Mouse (Mus musculus) megakaryocyte, embryonic 14.5 days (primary cell): Measurements from ENCODE around the gene Flt3l. TPM values are rescaled to one million over a fixed set of nuclear protein-coding genes. Genes with fewer than 3 reads are reported as not detected.
"Not testable (repeated sequence)": the region's sequence is repeated elsewhere in the genome, so short reads cannot be mapped to it uniquely, and the experiment has no call there.

ENCODE experiments used
- H3K27me3 ChIP-seq: replicated peaks from 2 replicates; pipeline ENCODE3; 2012; ENCODE audit warnings: inconsistent platforms
- H3K36me3 ChIP-seq: replicated peaks from 2 replicates; pipeline ENCODE3; 2012; ENCODE audit warnings: low read length, inconsistent platforms, mixed read lengths
- H3K4me1 ChIP-seq: 2 replicates; pipeline ENCODE4 v1.6.1; 2012; ENCODE audit warnings: inconsistent platforms
- H3K4me3 ChIP-seq: replicated peaks from 2 replicates; pipeline ENCODE3; 2012; ENCODE audit warnings: moderate library complexity, mild to moderate bottlenecking, inconsistent platforms
- H3K9me3 ChIP-seq: 2 replicates; pipeline ENCODE4 v1.6.1; 2012; ENCODE audit warnings: inconsistent platforms
- FLI1 ChIP-seq: IDR thresholded peaks from 2 replicates; pipeline ENCODE4 v1.6.1; 2012; ENCODE audit warnings: low read length, inconsistent platforms, mixed read lengths
- GATA1 ChIP-seq: IDR thresholded peaks from 3 replicates; pipeline ENCODE4 v1.6.1; 2012; ENCODE audit warnings: mixed read lengths, low read length, inconsistent platforms, borderline replicate concordance
- polyA plus RNA-seq: library from polyadenylated mRNA; stranded (reverse); fragments of >175 nt; gene quantifications from 2 replicates; pipeline ENCODE4 v1.2.3, GENCODE M21; 2012; ENCODE audit warnings: low replicate concordance; ENCODE audit not compliant: insufficient read depth

Gene Flt3l
- polyA plus RNA-seq, 1 experiment: 78.6 TPM

DNA sequence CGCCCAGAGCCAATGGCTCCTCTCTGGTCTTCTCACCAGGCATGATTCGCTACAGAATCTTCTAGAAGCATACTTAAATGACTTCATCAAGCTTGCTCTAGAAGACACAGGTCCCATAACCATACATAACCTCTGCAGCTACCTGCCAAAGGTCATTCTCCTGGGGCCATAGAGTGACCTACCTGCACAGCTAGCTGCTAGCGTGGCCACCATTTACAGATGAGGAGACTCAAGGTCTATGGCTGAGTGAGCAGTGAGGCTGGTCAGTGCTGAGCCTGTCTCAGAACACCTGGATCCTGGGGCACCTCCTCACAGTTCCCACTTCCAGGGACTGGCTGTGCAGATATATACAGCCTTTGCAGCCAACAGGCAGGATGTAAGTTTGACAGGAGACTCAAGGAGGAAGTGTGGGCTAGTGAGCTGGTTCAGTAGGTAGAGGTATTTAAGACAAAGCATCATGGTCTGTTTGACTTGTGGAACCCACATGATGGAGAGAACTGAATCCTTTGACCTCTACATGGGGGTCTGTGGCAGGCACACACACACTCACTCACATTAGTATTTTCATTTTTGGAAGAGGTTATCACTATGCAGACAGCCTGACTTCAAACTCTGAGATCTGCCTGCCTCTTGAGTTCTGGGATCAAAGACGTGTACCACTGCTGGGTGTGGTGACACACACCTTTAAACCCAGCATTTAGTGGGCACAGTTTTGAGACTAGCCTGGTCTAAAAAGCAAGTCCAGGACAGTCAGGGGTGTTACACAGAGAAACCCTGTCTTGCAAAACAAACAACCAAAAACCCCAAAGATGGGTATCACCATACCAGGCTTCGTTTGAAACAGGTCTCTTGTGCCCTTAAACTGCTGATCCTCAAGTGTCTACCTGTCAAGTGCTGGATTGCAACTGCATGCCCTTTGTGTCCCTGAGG, 16.2 kb downstream of the Flt3l start:
- Histone ChIP-seq H3K9me3 (no peaks in the 10 kb centered on the region), H3K4me1 (peaks cover 64% of the 10 kb centered on the region), H3K36me3 (peaks cover 58% of the 10 kb centered on the region), H3K27me3 (no peaks in the 10 kb centered on the region), H3K4me3 (no peak overlapping the region)
- TF ChIP-seq FLI1 (no peak), GATA1 (no peak)

DNA sequence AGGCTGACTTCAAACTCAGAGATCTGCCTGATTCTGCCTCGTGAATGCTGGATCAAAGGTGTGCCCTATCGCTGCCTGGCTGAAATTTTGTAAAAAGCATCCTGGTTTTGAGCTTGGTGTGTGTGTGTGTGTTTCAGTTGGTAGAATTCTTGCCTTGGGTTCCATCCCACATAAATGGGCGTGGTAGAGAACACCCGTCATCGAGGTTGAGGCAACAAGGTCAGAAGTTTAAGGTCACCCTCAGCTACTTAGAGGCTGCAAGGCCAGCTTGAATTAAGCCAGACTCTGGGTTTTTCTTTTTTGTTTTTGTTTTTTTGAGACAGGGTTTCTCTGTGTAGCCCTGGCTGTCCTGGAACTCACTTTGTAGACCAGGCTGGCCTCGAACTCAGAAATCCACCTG, 17.9 kb downstream of the Flt3l start:
- H3K9me3 ChIP-seq: no peaks in the 10 kb centered on the region
- no peak for TF ChIP-seq GATA1
- no peak for TF ChIP-seq FLI1
- H3K4me1 ChIP-seq: peaks cover 63% of the 10 kb centered on the region
- H3K27me3 ChIP-seq: peaks cover 2% of the 10 kb centered on the region
- no peak overlapping the region for H3K4me3 ChIP-seq
- peaks cover 53% of the 10 kb centered on the region for H3K36me3 ChIP-seq

DNA sequence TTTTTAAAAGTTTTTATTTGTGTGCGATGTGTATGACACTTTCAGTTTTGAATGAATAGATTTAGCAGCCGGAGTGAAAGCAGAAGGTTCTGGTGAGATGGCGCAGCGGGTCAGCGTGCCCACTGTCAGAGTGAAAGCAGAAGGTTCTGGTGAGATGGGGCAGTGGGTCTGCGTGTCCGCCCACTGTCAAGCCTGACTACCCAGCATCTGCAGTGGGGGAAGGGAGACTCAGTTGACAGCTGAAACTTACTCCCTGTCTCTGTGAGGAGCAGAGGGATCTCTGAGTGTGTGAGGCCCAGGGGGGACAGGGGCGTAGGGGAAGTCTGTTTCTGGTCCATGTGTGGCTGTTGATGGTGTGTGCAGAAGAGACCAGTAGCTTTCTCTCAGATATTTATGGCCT, 18.7 kb downstream of the Flt3l start:
- peaks cover 47% of the 10 kb centered on the region for H3K36me3 ChIP-seq
- no peak for TF ChIP-seq FLI1
- TF ChIP-seq GATA1: no peak
- peaks cover 5% of the 10 kb centered on the region for H3K27me3 ChIP-seq
- H3K9me3 ChIP-seq: no peaks in the 10 kb centered on the region
- H3K4me1 ChIP-seq: peaks cover 60% of the 10 kb centered on the region
- no peak overlapping the region for H3K4me3 ChIP-seq

DNA sequence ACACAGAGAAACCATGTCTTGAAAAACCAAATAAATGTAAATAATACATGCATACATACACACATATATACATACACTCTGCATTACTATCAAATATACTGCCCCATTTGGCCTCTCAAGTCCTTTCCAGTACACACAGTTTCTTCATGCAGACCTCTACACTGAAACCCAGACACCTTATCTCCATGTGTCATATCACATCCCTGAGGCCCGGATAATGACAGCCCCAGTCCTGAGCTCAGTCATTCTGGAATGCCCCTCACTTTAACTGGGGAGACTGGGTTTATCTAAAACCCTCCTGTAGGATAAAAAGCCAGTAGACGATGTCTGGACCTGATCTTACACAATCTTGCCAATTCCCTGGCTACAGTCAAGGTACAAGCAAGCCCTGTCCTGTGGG, 22.8 kb downstream of the Flt3l start:
- H3K36me3 ChIP-seq: peaks cover 9% of the 10 kb centered on the region
- no peak overlapping the region for H3K4me3 ChIP-seq
- peaks cover 21% of the 10 kb centered on the region for H3K27me3 ChIP-seq
- TF ChIP-seq GATA1: no peak
- TF ChIP-seq FLI1: no peak
- H3K4me1 ChIP-seq: peaks cover 41% of the 10 kb centered on the region
- H3K9me3 ChIP-seq: no peaks in the 10 kb centered on the region

DNA sequence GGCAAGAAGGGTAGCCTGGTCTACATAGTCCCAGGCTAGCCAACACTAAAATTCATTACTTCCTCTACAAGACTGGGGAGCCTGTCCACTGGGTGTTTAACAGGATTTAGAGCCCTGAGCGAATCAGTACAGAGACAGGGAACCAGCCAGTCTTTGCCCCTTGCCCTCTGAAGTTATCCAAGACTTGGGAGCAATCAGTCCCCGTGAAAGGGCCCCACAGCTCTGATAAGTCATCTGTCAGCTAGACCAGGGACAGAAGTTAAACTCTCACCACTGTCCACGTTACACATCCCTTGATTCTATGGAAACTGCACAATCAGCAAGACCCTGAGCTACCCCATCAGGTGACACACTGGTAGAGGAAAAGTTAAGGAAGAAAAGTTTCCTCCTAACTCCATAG, 23.7 kb downstream of the Flt3l start:
- peaks cover under 1% of the 10 kb centered on the region for H3K36me3 ChIP-seq
- no peak for TF ChIP-seq GATA1
- TF ChIP-seq FLI1: no peak

DNA sequence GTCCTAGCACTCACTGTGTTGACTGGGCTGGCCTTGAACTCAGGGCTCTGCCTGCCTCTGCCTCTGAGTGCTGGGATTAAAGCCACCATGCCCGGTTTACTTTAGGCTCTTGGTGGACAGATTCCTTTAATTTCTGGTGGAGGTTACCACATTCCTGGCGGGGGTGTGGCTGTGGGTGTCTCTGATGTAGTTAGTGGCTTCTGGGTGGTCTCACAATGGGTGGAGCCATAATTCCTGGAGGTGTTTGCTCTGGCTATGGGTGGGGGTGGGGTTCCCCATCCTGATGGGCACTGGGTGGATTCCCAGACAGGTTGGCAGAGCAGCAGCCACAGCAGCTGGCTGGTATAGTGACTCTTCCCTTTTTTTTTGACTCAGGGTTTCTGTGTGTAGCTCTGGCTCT, 24.3 kb downstream of the Flt3l start:
- Histone ChIP-seq H3K4me1 (peaks cover 37% of the 10 kb centered on the region), H3K4me3 (no peak overlapping the region), H3K27me3 (peaks cover 27% of the 10 kb centered on the region), H3K36me3 (no peaks in the 10 kb centered on the region), H3K9me3 (peaks cover 4% of the 10 kb centered on the region; the same call in 1 of the 2 replicates)
- no peak for TF ChIP-seq GATA1
- TF ChIP-seq FLI1: no peak

More for the DNA sequence above, 23.7 kb downstream of the Flt3l start:
- Histone ChIP-seq H3K4me1 (peaks cover 33% of the 10 kb centered on the region), H3K4me3 (no peak overlapping the region), H3K27me3 (peaks cover 23% of the 10 kb centered on the region), H3K9me3 (no peaks in the 10 kb centered on the region)

DNA sequence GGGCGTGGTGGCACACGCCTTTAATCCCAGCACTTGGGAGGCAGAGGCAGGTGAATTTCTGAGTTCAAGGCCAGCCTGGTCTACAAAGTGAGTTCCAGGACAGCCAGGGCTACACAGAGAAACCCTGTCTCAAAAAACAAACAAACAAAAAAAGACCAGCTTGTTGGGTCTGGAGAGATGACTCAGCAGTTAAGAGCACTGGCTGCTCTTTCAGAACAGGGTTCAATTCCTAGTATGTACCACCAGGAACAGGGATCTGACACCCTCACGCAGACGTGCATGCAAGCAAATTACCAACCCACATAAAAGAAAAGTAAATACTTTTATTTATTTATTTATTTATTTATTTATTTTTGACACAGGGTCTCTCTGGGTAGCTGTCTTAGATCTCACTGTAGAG, 26.1 kb downstream of the Flt3l start:
- H3K4me1 ChIP-seq: peaks cover 36% of the 10 kb centered on the region
- H3K4me3 ChIP-seq, H3K9me3 ChIP-seq, H3K36me3 ChIP-seq: not testable (repeated sequence)
- peaks cover 44% of the 10 kb centered on the region for H3K27me3 ChIP-seq

DNA sequence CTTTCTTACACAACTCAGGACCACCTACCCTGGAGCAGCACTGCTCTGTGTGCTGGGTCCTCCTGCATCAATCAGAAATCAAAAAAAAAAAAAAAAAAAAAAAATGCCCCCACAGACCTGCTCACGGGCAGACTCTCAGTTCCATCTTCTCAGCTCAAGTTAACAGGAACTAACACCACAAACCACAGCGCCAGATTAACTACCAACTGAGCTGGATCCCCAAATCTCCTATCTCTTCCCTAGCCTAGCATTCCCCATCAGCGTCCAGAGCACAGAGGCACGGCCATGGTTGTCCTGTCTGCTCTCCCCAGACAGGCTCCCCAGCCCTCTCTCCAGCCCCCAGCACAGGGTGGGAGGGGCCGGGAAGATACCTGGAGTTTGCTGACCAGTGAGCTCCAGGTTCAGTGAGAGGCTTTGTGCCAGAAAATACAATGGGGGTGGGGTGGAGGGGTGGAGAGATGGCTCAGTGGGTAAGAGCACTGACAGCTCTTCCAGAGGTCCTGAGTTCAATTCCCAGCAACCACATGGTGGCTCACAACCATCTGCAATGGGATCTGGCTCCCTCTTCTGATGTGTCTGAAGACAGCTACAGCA, 29.1 kb downstream of the Flt3l start:
- TF ChIP-seq GATA1 (no peak), FLI1 (no peak)
- no peak overlapping the region for H3K4me3 ChIP-seq

DNA sequence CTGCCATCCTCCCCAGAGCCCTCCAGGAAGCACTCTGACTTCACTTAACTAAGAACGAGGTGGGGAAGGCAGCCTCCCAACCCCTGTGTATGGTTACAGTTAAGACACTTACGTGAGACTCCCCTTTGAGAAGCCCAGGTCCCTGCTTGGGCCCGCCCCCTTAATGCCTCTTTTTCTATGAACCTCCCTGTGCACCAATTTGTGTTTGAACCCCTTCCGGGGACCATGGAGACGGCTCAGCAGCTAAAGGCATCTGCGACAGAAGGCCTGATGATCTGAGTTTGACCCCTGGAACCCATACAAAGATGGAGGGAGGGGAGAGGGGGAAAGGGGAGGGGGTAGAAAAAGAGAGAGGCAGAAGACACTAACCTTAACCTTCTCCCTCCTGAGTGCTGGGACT, 29.8 kb downstream of the Flt3l start:
- peaks cover 33% of the 10 kb centered on the region for H3K4me1 ChIP-seq

More for the DNA sequence above, 29.1 kb downstream of the Flt3l start:
- Histone ChIP-seq H3K4me1 (peaks cover 36% of the 10 kb centered on the region), H3K9me3 (peaks cover 4% of the 10 kb centered on the region; the same call in 1 of the 2 replicates), H3K27me3 (peaks cover 62% of the 10 kb centered on the region), H3K36me3 (no peaks in the 10 kb centered on the region)

DNA sequence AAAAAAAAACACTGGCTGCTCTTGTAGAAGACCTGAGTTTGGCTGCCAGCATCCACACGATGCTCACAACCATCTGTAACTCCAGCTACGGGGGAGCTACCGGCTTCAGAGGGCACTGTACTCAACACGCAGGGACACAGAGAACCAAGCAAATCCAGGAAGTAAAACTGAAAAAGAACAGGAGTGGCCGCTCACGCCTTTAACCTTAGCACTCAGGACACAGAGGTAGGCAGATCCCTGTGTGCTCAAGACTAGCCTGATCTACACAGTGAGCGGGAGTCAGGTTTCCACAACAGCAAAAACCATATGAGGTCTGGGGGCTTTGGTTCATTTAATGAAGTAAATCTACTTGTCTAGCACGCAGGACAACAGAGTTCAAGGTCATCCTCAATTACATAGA, 30.7 kb downstream of the Flt3l start:
- peaks cover 31% of the 10 kb centered on the region for H3K4me1 ChIP-seq
- H3K9me3 ChIP-seq: peaks cover 4% of the 10 kb centered on the region; the same call in 1 of the 2 replicates
- H3K4me3 ChIP-seq: no peak overlapping the region
- H3K36me3 ChIP-seq: no peaks in the 10 kb centered on the region
- peaks cover 65% of the 10 kb centered on the region for H3K27me3 ChIP-seq
- TF ChIP-seq GATA1 (no peak), FLI1 (no peak)

More for the DNA sequence above, 29.8 kb downstream of the Flt3l start:
- H3K9me3 ChIP-seq: peaks cover 4% of the 10 kb centered on the region; the same call in 1 of the 2 replicates
- no peak for TF ChIP-seq FLI1
- no peak for TF ChIP-seq GATA1
- H3K27me3 ChIP-seq: peaks cover 66% of the 10 kb centered on the region
- H3K4me3 ChIP-seq: no peak overlapping the region
- H3K36me3 ChIP-seq: no peaks in the 10 kb centered on the region
